Mouse (Mus musculus) T-helper 1 cell (primary cell): ENCODE results near the gene Epn2.
"Not testable (repeated sequence)": the region's sequence is repeated elsewhere in the genome, so short reads cannot be mapped to it uniquely, and the experiment has no call there.

Experiments used
- in situ Hi-C: fragments of 300-600 bp; cut with MboI, MseI; formaldehyde crosslinking; loops from one replicate; pipeline ENCODE4 v1.15.1; 2025; ENCODE audit warnings: high pct_unique_total_duplicates

Gene Epn2

DNA sequence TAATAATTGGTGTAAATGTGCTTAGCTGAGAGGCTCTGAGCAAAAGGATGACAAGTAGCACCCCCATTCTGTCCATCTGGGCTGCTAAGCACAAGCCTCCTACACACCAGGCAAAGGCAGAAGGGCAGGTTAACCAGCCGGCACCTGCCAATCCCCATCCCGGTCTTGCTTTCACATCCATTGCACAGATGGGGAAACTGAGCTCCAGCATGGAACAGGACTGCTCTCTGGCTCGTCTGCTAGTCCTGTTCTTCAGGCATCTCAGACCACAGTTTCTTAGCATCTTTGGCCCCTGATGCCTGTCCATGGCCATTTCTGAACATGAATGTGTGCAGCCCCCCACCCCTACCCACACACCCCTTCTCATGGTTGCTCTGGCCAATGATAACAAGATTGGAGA is 12.6 kb upstream of the Epn2 start:
- in situ Hi-C loops = no loop called here

- in situ Hi-C loops = no loop called here
These were observed 11.2 kb upstream of the Epn2 start for GRCm38 (mm10) chr11:61590516-61591213.

DNA sequence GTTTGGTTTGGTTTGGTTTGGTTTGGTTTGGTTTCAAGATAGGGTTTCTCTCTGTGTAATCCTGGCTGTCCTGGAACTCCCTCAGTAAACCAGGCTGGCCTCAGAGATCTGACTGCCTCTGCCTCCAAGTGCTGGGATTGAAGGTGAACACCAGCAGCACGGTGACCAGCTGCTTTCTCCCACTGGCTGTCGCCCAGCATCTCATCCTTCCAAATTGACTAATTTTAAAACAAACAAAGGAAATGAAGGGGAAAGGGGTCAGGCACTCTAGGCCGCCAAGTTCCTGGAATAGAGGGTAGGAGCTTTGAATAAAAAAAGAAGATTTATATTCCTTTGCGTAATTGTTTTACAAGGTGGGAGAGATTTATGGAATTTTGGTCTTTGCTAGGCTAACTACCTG is 5.9 kb upstream of the Epn2 start:
- in situ Hi-C loops = no loop called here

- in situ Hi-C loops = no loop called here
These were observed 5.3 kb upstream of the Epn2 start for GRCm38 (mm10) chr11:61584830-61585229.

DNA sequence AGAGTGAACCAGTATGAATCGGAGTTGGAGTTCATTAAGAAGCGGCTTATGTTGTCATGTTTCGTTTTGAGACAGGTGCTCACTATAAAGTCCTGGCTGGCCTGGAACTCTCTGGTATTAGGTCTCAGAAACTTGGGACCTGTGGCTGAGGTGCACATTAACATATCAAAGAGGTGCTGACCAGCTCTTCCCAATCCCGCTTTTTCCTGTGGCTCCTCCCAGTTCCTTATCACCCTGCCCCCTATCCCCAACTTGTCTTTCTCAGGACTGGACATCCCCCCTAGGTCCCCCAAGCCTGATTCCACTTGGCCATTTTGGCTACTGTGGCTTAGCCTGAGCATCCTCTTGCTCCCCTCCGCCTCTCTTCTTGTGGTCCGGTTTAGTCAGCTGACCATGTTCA is 4.6 kb upstream of the Epn2 start:
- in situ Hi-C loops = no loop called here

- in situ Hi-C loops = not testable (repeated sequence)
These were observed 3.3 kb upstream of the Epn2 start for GRCm38 (mm10) chr11:61582808-61583207.

GRCm38 (mm10) chr11:61579878-61580381 is 443 bp upstream of the Epn2 start:
- in situ Hi-C loops = no loop called here

- in situ Hi-C loops = no loop called here
These were observed 925 bp downstream of the Epn2 start for GRCm38 (mm10) chr11:61578541-61578982.

GRCm38 (mm10) chr11:61577991-61578390 is 1.5 kb downstream of the Epn2 start:
- in situ Hi-C loops = no loop called here

- in situ Hi-C loops = no loop called here
These were observed 2.1 kb downstream of the Epn2 start for GRCm38 (mm10) chr11:61577349-61577748.

GRCm38 (mm10) chr11:61573266-61573665 is 6.2 kb downstream of the Epn2 start:
- in situ Hi-C loops = no loop called here

DNA sequence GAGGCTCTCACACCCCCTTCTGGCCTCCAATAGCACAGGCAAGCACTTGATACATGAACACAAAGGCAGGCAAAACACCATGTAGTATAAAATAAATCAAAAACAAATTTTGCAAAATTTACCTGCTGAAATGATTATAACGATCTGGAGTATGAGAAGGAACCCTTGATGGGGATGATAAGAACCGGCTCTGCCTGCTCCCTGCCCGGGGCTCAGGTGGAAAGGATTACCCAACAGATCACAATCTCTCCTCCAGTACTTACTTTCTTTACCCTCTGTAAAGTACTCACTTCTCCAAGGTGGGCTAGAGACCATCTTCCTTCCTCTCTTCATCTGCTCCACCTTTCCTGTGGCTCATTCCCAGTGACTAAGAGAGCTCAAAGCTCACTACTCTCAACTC is 8.3 kb downstream of the Epn2 start:
- in situ Hi-C loops = no loop called here

- in situ Hi-C loops = no loop called here
These were observed 9.8 kb downstream of the Epn2 start for GRCm38 (mm10) chr11:61569671-61570070.

DNA sequence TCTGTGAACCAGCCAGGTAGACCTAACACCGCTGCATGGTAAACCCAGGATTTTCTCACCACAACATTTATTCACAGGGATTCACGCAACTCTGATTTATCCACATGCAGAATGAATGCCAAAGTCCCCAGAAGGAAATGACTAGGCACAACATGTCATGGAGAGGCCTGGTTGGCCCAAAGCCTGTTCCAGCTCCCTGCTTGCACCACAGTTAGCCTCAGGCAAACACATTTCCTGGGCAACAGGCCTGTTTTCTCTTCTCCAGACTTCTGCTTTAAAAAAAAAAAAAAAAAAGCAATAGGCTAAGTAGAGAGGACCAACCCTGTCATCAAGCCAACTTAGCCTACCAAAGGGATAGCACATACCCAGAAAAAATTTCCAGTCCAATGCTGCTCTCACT is 14.9 kb downstream of the Epn2 start:
- in situ Hi-C loops = no loop called here

GRCm38 (mm10) chr11:61563939-61564338 is 15.5 kb downstream of the Epn2 start:
- in situ Hi-C loops = no loop called here

- in situ Hi-C loops = no loop called here
These were observed 17.1 kb downstream of the Epn2 start for GRCm38 (mm10) chr11:61562421-61562820.

DNA sequence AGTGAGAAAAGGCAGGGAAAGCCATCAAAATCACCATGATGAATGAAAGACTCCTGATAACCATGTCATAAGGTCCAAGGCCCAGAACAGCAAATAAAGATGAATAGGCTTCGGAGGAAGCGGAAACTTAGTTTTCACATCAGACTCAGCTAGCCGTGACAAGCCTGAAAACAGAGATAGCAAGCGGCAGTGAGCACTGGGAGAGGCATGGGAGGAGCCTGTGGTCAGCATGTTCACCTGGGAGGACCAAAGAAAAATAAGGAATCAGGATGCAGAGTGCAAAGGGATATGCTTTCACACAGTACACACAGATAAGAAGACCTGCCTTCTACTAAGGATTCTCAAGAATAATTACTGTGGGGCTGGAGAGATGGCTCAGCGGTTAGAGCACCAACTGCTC is 19.9 kb downstream of the Epn2 start:
- in situ Hi-C loops = no loop called here

DNA sequence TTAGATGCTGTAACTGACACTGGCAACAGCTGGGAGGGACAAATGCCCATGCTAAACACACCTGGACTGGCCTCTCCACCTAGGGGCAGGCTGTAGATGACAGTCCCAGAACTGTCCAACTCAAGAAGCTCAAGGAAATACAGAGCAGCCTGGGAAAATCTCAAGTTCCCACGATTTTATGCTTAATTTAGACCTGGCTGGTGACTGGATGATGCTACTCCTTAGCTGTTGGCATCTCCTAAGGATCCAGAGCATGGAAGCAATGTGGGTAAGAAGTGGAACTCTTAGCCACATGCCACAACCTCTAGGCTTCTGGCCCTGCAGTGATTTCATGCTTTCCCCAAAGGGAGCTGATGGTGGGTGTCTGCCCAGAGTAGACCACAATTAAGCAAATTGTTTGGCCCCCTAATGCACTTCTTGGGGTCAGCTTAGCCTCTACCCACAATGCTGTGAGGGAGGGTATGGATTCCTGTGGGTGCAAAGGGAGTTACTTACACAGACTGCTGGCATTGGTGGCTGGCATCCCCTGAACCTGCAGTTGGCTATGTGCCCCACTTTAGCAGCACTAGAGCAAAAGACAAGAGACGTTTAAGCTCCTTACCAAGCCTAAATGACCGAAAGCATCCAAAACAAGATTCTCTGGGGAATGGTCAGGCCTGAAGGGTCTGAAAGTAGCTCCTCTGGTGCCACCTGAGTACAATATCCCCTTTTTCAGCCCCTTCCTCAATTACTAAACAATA is 26.3 kb downstream of the Epn2 start:
- in situ Hi-C loops = no loop called here

DNA sequence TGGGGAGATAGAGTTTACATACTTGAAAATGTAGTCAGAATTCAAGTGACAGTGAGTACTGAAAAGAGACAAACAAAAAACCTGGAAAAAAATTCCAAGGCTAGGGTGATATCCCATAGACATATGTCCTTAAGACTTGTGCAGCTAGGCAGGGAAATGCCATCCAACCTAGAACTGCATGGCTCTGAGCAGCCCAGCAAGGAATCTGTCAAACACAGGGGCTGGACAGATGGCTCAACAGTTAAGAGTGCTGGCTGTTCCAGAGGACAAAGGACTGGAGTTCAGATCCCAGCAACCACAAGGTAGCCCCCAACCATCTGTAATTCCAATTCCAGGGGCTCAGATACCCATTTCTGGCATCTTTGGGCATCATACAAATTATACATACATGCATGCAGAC is 28.9 kb downstream of the Epn2 start:
- in situ Hi-C loops = no loop called here

GRCm38 (mm10) chr11:61547710-61548109 is 31.8 kb downstream of the Epn2 start:
- in situ Hi-C loops = no loop called here

GRCm38 (mm10) chr11:61546452-61546851 is 33.0 kb downstream of the Epn2 start:
- in situ Hi-C loops = no loop called here

DNA sequence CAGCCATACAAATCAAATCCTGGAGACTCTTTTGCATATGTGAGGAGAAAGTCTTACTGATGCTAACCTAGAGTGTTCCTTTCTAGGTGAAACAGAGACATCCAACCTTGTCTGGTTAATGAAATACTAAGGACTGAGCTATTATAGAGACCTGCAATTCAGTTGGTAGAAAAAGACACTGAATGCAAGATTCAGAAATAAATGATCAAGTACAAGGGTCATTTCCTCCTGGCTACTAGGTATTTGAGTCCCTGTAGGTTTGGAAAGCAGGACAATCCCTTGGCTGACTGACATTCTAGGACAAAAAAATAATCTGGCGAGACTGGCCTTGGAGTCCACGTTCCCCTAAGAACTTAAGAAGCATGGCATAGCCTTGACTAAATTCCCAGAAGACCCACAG is 33.9 kb downstream of the Epn2 start:
- in situ Hi-C loops = no loop called here

GRCm38 (mm10) chr11:61541106-61541505 is 38.4 kb downstream of the Epn2 start:
- in situ Hi-C loops = no loop called here
